Mouse (Mus musculus) E14TG2a.4 (cell line): Measurements from ENCODE around the gene Impdh1.

ENCODE experiments used
- CTCF ChIP-seq: conservative IDR thresholded peaks from 2 replicates; pipeline ENCODE4 v1.5.1; 2014; ENCODE audit warnings: low read length
- NANOG ChIP-seq: IDR thresholded peaks from 2 replicates; pipeline ENCODE4 v1.6.1; 2014; ENCODE audit warnings: borderline replicate concordance, low read length, mixed read lengths

DNA sequence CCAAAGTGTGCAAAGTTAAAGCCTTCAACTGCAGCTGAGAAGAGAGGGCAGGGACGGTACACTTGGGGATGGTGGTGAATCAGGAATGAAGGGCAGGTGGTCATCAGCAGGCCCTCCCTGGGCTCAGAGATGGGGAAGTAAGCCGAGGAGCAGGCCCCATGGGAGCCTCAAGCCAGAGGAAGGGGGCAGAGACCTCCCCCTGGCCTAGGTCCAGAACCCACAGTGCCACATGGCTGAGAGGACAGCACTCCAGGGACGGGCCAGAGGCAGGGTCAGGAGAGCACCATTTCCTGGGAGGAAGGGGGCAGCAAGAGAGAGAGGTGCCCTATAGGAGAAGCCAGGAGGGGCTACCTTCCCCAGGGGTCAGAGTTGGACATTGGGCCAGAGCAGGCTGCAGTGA, 15.7 kb downstream of the Impdh1 start:
- TF ChIP-seq CTCF (no peak), NANOG (no peak)
